Mouse (Mus musculus) left cerebral cortex, postnatal 25 days (tissue): ENCODE data around the gene Ube2k. TPM values are rescaled to one million over a fixed set of nuclear protein-coding genes. Genes with fewer than 3 reads are reported as not detected.

Experiments used
- DNase-seq, 2 experiments: peaks; one replicate each; pipeline ENCODE4 v3.0.0; 2022; ENCODE audit warnings: low spot score in 2 of 2, mixed read lengths in 1 of 2
- intact Hi-C: fragments of 180-260 bp; cut with DNase I; formaldehyde crosslinking; loops from one replicate; pipeline ENCODE4 v1.15.1; 2025
- total RNA-seq, 2 experiments: library from RNA; stranded (reverse); gene quantifications; 2 replicates each; pipeline ENCODE4 v1.2.3; 2021

The Ube2k gene
- total RNA-seq: 100 to 1,000 TPM; 125 to 129 TPM

- intact Hi-C loops: loop anchor here (1.0 to 5.0 kb wide), 4 partner anchors 45 to 225 kb away; partner anchors contain the start of genes Gm43552, N4bp2 and Ugdh
These were observed at the start of gene Ube2k, which contains the start of gene Smim14 for GRCm38 (mm10) chr5:65536751-65537419. Gene Ube2k (plus strand): TSS chr5:65537233. Gene Smim14 (minus strand): TSS chr5:65537184.

GRCm38 (mm10) chr5:65487381-65487780 is 49.7 kb upstream of the Ube2k start:
- intact Hi-C loops: no loop called here

More at GRCm38 (mm10) chr5:65536751-65537419, at the start of gene Ube2k, which contains the start of gene Smim14:
- peak; percentile 94 to 95 for DNase-seq

GRCm38 (mm10) chr5:65488725-65489124 is 48.3 kb upstream of the Ube2k start:
- intact Hi-C loops: no loop called here
- no peak for DNase-seq

More at GRCm38 (mm10) chr5:65487381-65487780, 49.7 kb upstream of the Ube2k start:
- no peak for DNase-seq

GRCm38 (mm10) chr5:65489830-65490229 is 47.2 kb upstream of the Ube2k start:
- intact Hi-C loops: loop anchor here (5.0 kb wide), 2 partner anchors 53 to 207 kb away; partner anchors contain the start of genes Pds5a and Ugdh
- no peak for DNase-seq

GRCm38 (mm10) chr5:65491767-65492715 is 45.0 kb upstream of the Ube2k start:
- intact Hi-C loops: loop anchor here (1.0 to 5.0 kb wide), 4 partner anchors 17 to 205 kb away; partner anchors contain the start of genes Pds5a, Smim14, Ube2k and Ugdh
- peak; percentile 49 to 65 for DNase-seq

- peak; percentile 97 to 98 for DNase-seq
- intact Hi-C loops: loop anchor here (1.0 to 5.0 kb wide), 4 partner anchors 18 to 204 kb away; partner anchors contain the start of genes Pds5a, Smim14, Ube2k and Ugdh
These were observed 44.1 kb upstream of the Ube2k start, which contains the start of gene Gm43552 for GRCm38 (mm10) chr5:65492716-65493531. Gene Gm43552 (minus strand): TSS chr5:65492833.

- no peak for DNase-seq
- intact Hi-C loops: no loop called here
These were observed 36.8 kb upstream of the Ube2k start for GRCm38 (mm10) chr5:65500231-65500630.

- DNase-seq: no peak
These were observed 35.6 kb upstream of the Ube2k start for GRCm38 (mm10) chr5:65501407-65501806.

GRCm38 (mm10) chr5:65505786-65506185 is 31.2 kb upstream of the Ube2k start:
- intact Hi-C loops: no loop called here
- no peak for DNase-seq

More at GRCm38 (mm10) chr5:65501407-65501806, 35.6 kb upstream of the Ube2k start:
- intact Hi-C loops: no loop called here

- intact Hi-C loops: no loop called here
- no peak for DNase-seq
These were observed 28.6 kb upstream of the Ube2k start for GRCm38 (mm10) chr5:65508395-65508794.

GRCm38 (mm10) chr5:65513506-65513905 is 23.5 kb upstream of the Ube2k start:
- DNase-seq: no peak
- intact Hi-C loops: no loop called here

GRCm38 (mm10) chr5:65514635-65515278 is 22.3 kb upstream of the Ube2k start:
- intact Hi-C loops: no loop called here
- DNase-seq: no peak

- no peak for DNase-seq
- intact Hi-C loops: no loop called here
These were observed 15.2 kb upstream of the Ube2k start for GRCm38 (mm10) chr5:65521803-65522202.

- intact Hi-C loops: no loop called here
- no peak for DNase-seq
These were observed 12.2 kb upstream of the Ube2k start for GRCm38 (mm10) chr5:65524831-65525230.

GRCm38 (mm10) chr5:65525674-65526443 is 11.2 kb upstream of the Ube2k start:
- intact Hi-C loops: no loop called here
- DNase-seq: no peak

- DNase-seq: no peak
- intact Hi-C loops: no loop called here
These were observed 5.8 kb upstream of the Ube2k start for GRCm38 (mm10) chr5:65531283-65531682.

GRCm38 (mm10) chr5:65534496-65534895 is 2.5 kb upstream of the Ube2k start:
- DNase-seq: no peak
- intact Hi-C loops: no loop called here
